In genomic region chr5:50309491-50309890, GRCm38 (mm10) we compare ENCODE assay signal across 22 mouse cellular contexts.
DNase-seq lines count a peak whose midpoint lies in the region; ATAC-seq and TF ChIP-seq lines count a peak whose summit lies in the region.
"Had no signal": no experiment of that assay in that cellular context is flagged by ENCODE, and none has a peak within 500 bp of the region (broad histone marks: within the 10 kb centered on the region; RNA-seq: fewer than 3 reads in every experiment).

No protein-coding gene starts in this region.

- H3K4me3 ChIP-seq in forebrain, postnatal 0 days (ENCODE audit: low read depth, low read length): no peak overlapping the region
- H3K4me3 ChIP-seq: embryonic facial prominence, embryonic 15.5 days; gastrocnemius, adult 2 months; heart, embryonic 12.5 days; layer of hippocampus, adult 2 months; limb, embryonic 15.5 days; liver, embryonic 15.5 days; midbrain, embryonic 15.5 days had no signal

- no peak; the same call in 1 of the 2 replicates for ATAC-seq in forebrain, postnatal 0 days
- ATAC-seq: inflammation-experienced regulatory T-cells, adult 6 months; midbrain, embryonic 15.5 days had no signal

- H3K36me3 ChIP-seq in forebrain, postnatal 0 days (ENCODE audit: insufficient read depth): no peaks in the 10 kb centered on the region
- H3K36me3 ChIP-seq: embryonic facial prominence, embryonic 15.5 days; heart, embryonic 12.5 days; limb, embryonic 15.5 days; liver, embryonic 15.5 days; midbrain, embryonic 15.5 days had no signal

- H3K9me3 ChIP-seq in forebrain, postnatal 0 days (ENCODE audit: low read length): no peaks in the 10 kb centered on the region
- H3K9me3 ChIP-seq: embryonic facial prominence, embryonic 15.5 days; heart, embryonic 12.5 days; limb, embryonic 15.5 days; liver, embryonic 15.5 days; midbrain, embryonic 15.5 days had no signal

- H3K4me1 ChIP-seq in forebrain, postnatal 0 days (ENCODE audit: insufficient read depth): no peaks in the 10 kb centered on the region
- H3K4me1 ChIP-seq: embryonic facial prominence, embryonic 15.5 days; heart, embryonic 12.5 days; limb, embryonic 15.5 days; liver, embryonic 15.5 days; midbrain, embryonic 15.5 days had no signal

- H3K27ac ChIP-seq in forebrain, postnatal 0 days (ENCODE audit: low read depth, low read length): no peak overlapping the region
- H3K27ac ChIP-seq: embryonic facial prominence, embryonic 15.5 days; gastrocnemius, adult 2 months; layer of hippocampus, adult 2 months; limb, embryonic 15.5 days; liver, embryonic 15.5 days; midbrain, embryonic 15.5 days had no signal

- 26% methylated on average over 1 of the region's 1 CpGs for WGBS in forebrain, postnatal 0 days

- H3K9ac ChIP-seq in forebrain, postnatal 0 days: no peak overlapping the region
- H3K9ac ChIP-seq: embryonic facial prominence, embryonic 15.5 days; heart, embryonic 12.5 days; limb, embryonic 15.5 days; liver, embryonic 15.5 days; midbrain, embryonic 15.5 days had no signal

- no peak overlapping the region for H3K4me2 ChIP-seq in forebrain, postnatal 0 days (ENCODE audit: low read depth)
- H3K4me2 ChIP-seq: embryonic facial prominence, embryonic 15.5 days; heart, embryonic 12.5 days; limb, embryonic 15.5 days; liver, embryonic 15.5 days; midbrain, embryonic 15.5 days had no signal

- TF ChIP-seq CTCF in forebrain, postnatal 0 days (IDR thresholded peaks at IDR 0.05; ENCODE audit: low read depth): no peak

- peak; percentile 13 for DNase-seq in gastrocnemius, postnatal 10 days
- DNase-seq in gastrocnemius, adult 18-20 months (ENCODE audit: low spot score): no peak
- DNase-seq in kidney, postnatal 4 days: peak; percentile 7 to 21
- no peak for DNase-seq in kidney, adult 8-10 months
- DNase-seq in right cerebral cortex, postnatal 10 days (ENCODE audit: low spot score in 2 of 2): peak; percentile 23 to 29
- DNase-seq in right cerebral cortex, postnatal 25 days: no peak
- peak; percentile 3 for DNase-seq in forebrain, postnatal 0 days
- DNase-seq in natural killer cell, adult 2 months (ENCODE audit: low spot score in 2 of 2): no peak
- DNase-seq: cerebellum, adult 9-10 months; gastrocnemius, adult 2 months; heart, adult 11 months; heart, postnatal 14 days; kidney, adult 9 months; layer of hippocampus, postnatal 36 days; right cerebral cortex, adult 18-20 months had no signal

- no peaks in the 10 kb centered on the region for H3K27me3 ChIP-seq in forebrain, postnatal 0 days (ENCODE audit: insufficient read depth, low read length)
- H3K27me3 ChIP-seq: embryonic facial prominence, embryonic 15.5 days; heart, embryonic 12.5 days; limb, embryonic 15.5 days; liver, embryonic 15.5 days; midbrain, embryonic 15.5 days had no signal

Comparison
In these comparisons a context has a peak if more than half of its experiments do, and no peak if none do; other contexts are left out.
1. DNase-seq: peak in gastrocnemius, postnatal 10 days (single experiment), kidney, postnatal 4 days (2 of 2), right cerebral cortex, postnatal 10 days (2 of 2) and forebrain, postnatal 0 days (single experiment); none in gastrocnemius, adult 18-20 months (single experiment), kidney, adult 8-10 months (0 of 2), right cerebral cortex, postnatal 25 days (single experiment) and natural killer cell, adult 2 months (0 of 2).